Mouse (Mus musculus) spleen, postnatal 10 days (tissue): Measurements from ENCODE around the gene Masp2.

Source experiments
- DNase-seq, 2 experiments: peaks; one replicate each; pipeline ENCODE4 v3.0.0; 2021 to 2022; ENCODE audit warnings: low spot score in 2 of 2

Gene Masp2

GRCm38 (mm10) chr4:148635309-148635708 lies 33.0 kb downstream of the Masp2 start:
- no peak for DNase-seq

- no peak for DNase-seq
Measured at GRCm38 (mm10) chr4:148638302-148638701, 35.9 kb downstream of the Masp2 start.

- no peak for DNase-seq
Measured at GRCm38 (mm10) chr4:148639455-148639854, 37.1 kb downstream of the Masp2 start.

GRCm38 (mm10) chr4:148641121-148641520 lies 38.8 kb downstream of the Masp2 start:
- DNase-seq = no peak

- peak in 1 of 2 experiments; percentile 14 for DNase-seq
Measured at GRCm38 (mm10) chr4:148643291-148644156, 41.2 kb downstream of the Masp2 start, which contains the start of gene Gm572. Gm572 (plus strand) TSS chr4:148643317.

- DNase-seq = peak; percentile 59 to 80
Measured at GRCm38 (mm10) chr4:148644157-148644511, 41.8 kb downstream of the Masp2 start.

GRCm38 (mm10) chr4:148644926-148645325 lies 42.6 kb downstream of the Masp2 start:
- DNase-seq = no peak

- no peak for DNase-seq
Measured at GRCm38 (mm10) chr4:148646616-148647015, 44.3 kb downstream of the Masp2 start.

GRCm38 (mm10) chr4:148649309-148649708 lies 47.0 kb downstream of the Masp2 start:
- DNase-seq = no peak

GRCm38 (mm10) chr4:148651045-148651444 lies 48.7 kb downstream of the Masp2 start:
- no peak for DNase-seq

- DNase-seq = peak in 1 of 2 experiments; percentile 60
Measured at GRCm38 (mm10) chr4:148654701-148655398, 52.5 kb downstream of the Masp2 start.

GRCm38 (mm10) chr4:148656691-148657258 lies 54.4 kb downstream of the Masp2 start:
- no peak for DNase-seq

GRCm38 (mm10) chr4:148657776-148658175 lies 55.4 kb downstream of the Masp2 start:
- DNase-seq = no peak

GRCm38 (mm10) chr4:148660174-148660573 lies 57.8 kb downstream of the Masp2 start:
- no peak for DNase-seq

GRCm38 (mm10) chr4:148662168-148662965 lies 60.0 kb downstream of the Masp2 start:
- DNase-seq = peak; percentile 66 to 84

- DNase-seq = no peak
Measured at GRCm38 (mm10) chr4:148663326-148663725, 61.0 kb downstream of the Masp2 start.

GRCm38 (mm10) chr4:148664021-148664420 lies 61.7 kb downstream of the Masp2 start:
- no peak for DNase-seq
